Mouse (Mus musculus): ENCODE measurements around the gene Pid1. TPM values are rescaled to one million over a fixed set of nuclear protein-coding genes. Genes with fewer than 3 reads are reported as not detected.
"Not testable (repeated sequence)": the region's sequence is repeated elsewhere in the genome, so short reads cannot be mapped to it uniquely, and the experiment has no call there.

The Pid1 gene
- polyA plus RNA-seq, 1 experiment from 2014 or later = 67.0 TPM

GRCm38 (mm10) chr1:84366553-84366952 lies 2.6 kb upstream of the Pid1 start:
- no peaks in the 10 kb centered on the region for H3K36me3 ChIP-seq (ENCODE audit: control insufficient read depth, insufficient read depth)
- H3K9ac ChIP-seq (replicated peaks; ENCODE audit: low read depth, low read length) = no peak overlapping the region
- no peaks in the 10 kb centered on the region for H3K9me3 ChIP-seq (ENCODE audit: control insufficient read depth, low read length)
- 85% methylated on average over 3 of the region's 3 CpGs for WGBS
- no peak for ATAC-seq
- no peak overlapping the region for H3K4me3 ChIP-seq (replicated peaks; ENCODE audit: low read length)
- H3K27ac ChIP-seq (ENCODE audit: low read length) = no peak overlapping the region
- no peak overlapping the region for H3K4me2 ChIP-seq (ENCODE audit: low read length)
- H3K27me3 ChIP-seq (replicated peaks; ENCODE audit: control insufficient read depth, insufficient read depth, low read length) = no peaks in the 10 kb centered on the region
- H3K4me1 ChIP-seq (replicated peaks; ENCODE audit: control insufficient read depth, insufficient read depth, low read length) = peaks cover 5% of the 10 kb centered on the region; the same call in 1 of the 2 replicates

GRCm38 (mm10) chr1:84362709-84363617 lies 1.0 kb downstream of the Pid1 start:
- 86% methylated on average over 7 of the region's 7 CpGs for WGBS

GRCm38 (mm10) chr1:84362209-84362608 lies 1.8 kb downstream of the Pid1 start:
- H3K4me2 ChIP-seq (ENCODE audit: low read length) = no peak overlapping the region
- WGBS = 83% methylated on average over 1 of the region's 1 CpGs
- no peaks in the 10 kb centered on the region for H3K27me3 ChIP-seq (replicated peaks; ENCODE audit: control insufficient read depth, insufficient read depth, low read length)
- H3K9me3 ChIP-seq (ENCODE audit: control insufficient read depth, low read length) = no peaks in the 10 kb centered on the region
- no peak overlapping the region for H3K4me3 ChIP-seq (replicated peaks; ENCODE audit: low read length)
- H3K9ac ChIP-seq (replicated peaks; ENCODE audit: low read depth, low read length) = no peak overlapping the region
- no peak for ATAC-seq
- H3K36me3 ChIP-seq (ENCODE audit: control insufficient read depth, insufficient read depth) = no peaks in the 10 kb centered on the region
- H3K27ac ChIP-seq (ENCODE audit: low read length) = no peak overlapping the region
- H3K4me1 ChIP-seq (replicated peaks; ENCODE audit: control insufficient read depth, insufficient read depth, low read length) = peaks cover 5% of the 10 kb centered on the region; the same call in 1 of the 2 replicates

More at GRCm38 (mm10) chr1:84362709-84363617, 1.0 kb downstream of the Pid1 start:
- Histone ChIP-seq H3K9me3 (ENCODE audit: control insufficient read depth, low read length) (no peaks in the 10 kb centered on the region), H3K36me3 (ENCODE audit: control insufficient read depth, insufficient read depth) (no peaks in the 10 kb centered on the region), H3K27me3 (replicated peaks; ENCODE audit: control insufficient read depth, insufficient read depth, low read length) (no peaks in the 10 kb centered on the region), H3K4me3 (replicated peaks; ENCODE audit: low read length) (no peak overlapping the region), H3K9ac (replicated peaks; ENCODE audit: low read depth, low read length) (no peak overlapping the region), H3K4me2 (ENCODE audit: low read length) (no peak overlapping the region), H3K4me1 (replicated peaks; ENCODE audit: control insufficient read depth, insufficient read depth, low read length) (peaks cover 5% of the 10 kb centered on the region; the same call in 1 of the 2 replicates), H3K27ac (ENCODE audit: low read length) (no peak overlapping the region)
- ATAC-seq = no peak

- WGBS = 90% methylated on average over 3 of the region's 3 CpGs
- no peaks in the 10 kb centered on the region for H3K27me3 ChIP-seq (replicated peaks; ENCODE audit: control insufficient read depth, insufficient read depth, low read length)
- H3K27ac ChIP-seq (ENCODE audit: low read length) = no peak overlapping the region
- H3K4me2 ChIP-seq (ENCODE audit: low read length) = no peak overlapping the region
- no peak overlapping the region for H3K4me3 ChIP-seq (replicated peaks; ENCODE audit: low read length)
- no peak for ATAC-seq
- H3K36me3 ChIP-seq (ENCODE audit: control insufficient read depth, insufficient read depth) = no peaks in the 10 kb centered on the region
- H3K9ac ChIP-seq (replicated peaks; ENCODE audit: low read depth, low read length) = no peak overlapping the region
- H3K4me1 ChIP-seq (replicated peaks; ENCODE audit: control insufficient read depth, insufficient read depth, low read length) = peaks cover 5% of the 10 kb centered on the region; the same call in 1 of the 2 replicates
- H3K9me3 ChIP-seq (ENCODE audit: control insufficient read depth, low read length) = no peaks in the 10 kb centered on the region
Measured at GRCm38 (mm10) chr1:84361389-84361788, 2.6 kb downstream of the Pid1 start.

- Histone ChIP-seq H3K4me3 (replicated peaks; ENCODE audit: low read length) (no peak overlapping the region), H3K27ac (ENCODE audit: low read length) (no peak overlapping the region), H3K9me3 (ENCODE audit: control insufficient read depth, low read length) (no peaks in the 10 kb centered on the region), H3K27me3 (replicated peaks; ENCODE audit: control insufficient read depth, insufficient read depth, low read length) (no peaks in the 10 kb centered on the region), H3K9ac (replicated peaks; ENCODE audit: low read depth, low read length) (no peak overlapping the region), H3K36me3 (ENCODE audit: control insufficient read depth, insufficient read depth) (no peaks in the 10 kb centered on the region), H3K4me2 (ENCODE audit: low read length) (no peak overlapping the region), H3K4me1 (replicated peaks; ENCODE audit: control insufficient read depth, insufficient read depth, low read length) (no peaks in the 10 kb centered on the region)
- WGBS = 86% methylated on average over 6 of the region's 6 CpGs
- ATAC-seq = no peak
Measured at GRCm38 (mm10) chr1:84359611-84360500, 4.1 kb downstream of the Pid1 start.

- no peak for ATAC-seq
- WGBS = 89% methylated on average over 5 of the region's 5 CpGs
- H3K9me3 ChIP-seq (ENCODE audit: control insufficient read depth, low read length) = no peaks in the 10 kb centered on the region
Measured at GRCm38 (mm10) chr1:84357216-84357615, 6.8 kb downstream of the Pid1 start.

GRCm38 (mm10) chr1:84350262-84350661 lies 13.7 kb downstream of the Pid1 start:
- no peak overlapping the region for H3K27ac ChIP-seq (ENCODE audit: low read length)
- no peak overlapping the region for H3K9ac ChIP-seq (replicated peaks; ENCODE audit: low read depth, low read length)
- no peaks in the 10 kb centered on the region for H3K36me3 ChIP-seq (ENCODE audit: control insufficient read depth, insufficient read depth)
- ATAC-seq = no peak
- H3K4me2 ChIP-seq (ENCODE audit: low read length) = no peak overlapping the region
- H3K4me1 ChIP-seq (replicated peaks; ENCODE audit: control insufficient read depth, insufficient read depth, low read length) = no peaks in the 10 kb centered on the region
- H3K4me3 ChIP-seq (replicated peaks; ENCODE audit: low read length) = no peak overlapping the region
- H3K27me3 ChIP-seq (replicated peaks; ENCODE audit: control insufficient read depth, insufficient read depth, low read length) = no peaks in the 10 kb centered on the region
- no peaks in the 10 kb centered on the region for H3K9me3 ChIP-seq (ENCODE audit: control insufficient read depth, low read length)
- 90% methylated on average over 2 of the region's 2 CpGs for WGBS

More at GRCm38 (mm10) chr1:84357216-84357615, 6.8 kb downstream of the Pid1 start:
- Histone ChIP-seq H3K27ac (ENCODE audit: low read length) (no peak overlapping the region), H3K4me1 (replicated peaks; ENCODE audit: control insufficient read depth, insufficient read depth, low read length) (no peaks in the 10 kb centered on the region), H3K9ac (replicated peaks; ENCODE audit: low read depth, low read length) (no peak overlapping the region), H3K27me3 (replicated peaks; ENCODE audit: control insufficient read depth, insufficient read depth, low read length) (no peaks in the 10 kb centered on the region), H3K4me2 (ENCODE audit: low read length) (no peak overlapping the region), H3K4me3 (replicated peaks; ENCODE audit: low read length) (no peak overlapping the region), H3K36me3 (ENCODE audit: control insufficient read depth, insufficient read depth) (no peaks in the 10 kb centered on the region)

GRCm38 (mm10) chr1:84347796-84348476 lies 16.0 kb downstream of the Pid1 start:
- no peaks in the 10 kb centered on the region for H3K36me3 ChIP-seq (ENCODE audit: control insufficient read depth, insufficient read depth)
- H3K27me3 ChIP-seq (replicated peaks; ENCODE audit: control insufficient read depth, insufficient read depth, low read length) = no peaks in the 10 kb centered on the region
- H3K9me3 ChIP-seq (ENCODE audit: control insufficient read depth, low read length) = no peaks in the 10 kb centered on the region
- no peak for ATAC-seq
- H3K4me3 ChIP-seq (replicated peaks; ENCODE audit: low read length) = no peak overlapping the region
- no peak overlapping the region for H3K9ac ChIP-seq (replicated peaks; ENCODE audit: low read depth, low read length)
- WGBS = 77% methylated on average over 3 of the region's 3 CpGs
- no peak overlapping the region for H3K4me2 ChIP-seq (ENCODE audit: low read length)
- H3K4me1 ChIP-seq (replicated peaks; ENCODE audit: control insufficient read depth, insufficient read depth, low read length) = no peaks in the 10 kb centered on the region
- H3K27ac ChIP-seq (ENCODE audit: low read length) = no peak overlapping the region

GRCm38 (mm10) chr1:84332797-84333196 lies 31.2 kb downstream of the Pid1 start:
- H3K4me2 ChIP-seq (ENCODE audit: low read length); H3K27me3 ChIP-seq (replicated peaks; ENCODE audit: control insufficient read depth, insufficient read depth, low read length): not testable (repeated sequence)
- WGBS = 29% methylated on average over 3 of the region's 3 CpGs

More at GRCm38 (mm10) chr1:84332797-84333196, 31.2 kb downstream of the Pid1 start:
- not testable (repeated sequence) for H3K9ac ChIP-seq (replicated peaks; ENCODE audit: low read depth, low read length); ATAC-seq; H3K4me3 ChIP-seq (replicated peaks; ENCODE audit: low read length); H3K27ac ChIP-seq (ENCODE audit: low read length); H3K4me1 ChIP-seq (replicated peaks; ENCODE audit: control insufficient read depth, insufficient read depth, low read length); H3K36me3 ChIP-seq (ENCODE audit: control insufficient read depth, insufficient read depth); H3K9me3 ChIP-seq (ENCODE audit: control insufficient read depth, low read length)
